Mouse (Mus musculus): Measurements from ENCODE around the gene Spo11. TPM values are rescaled to one million over a fixed set of nuclear protein-coding genes. Genes with fewer than 3 reads are reported as not detected.

Spo11 gene
- polyA plus RNA-seq, 2 experiments: 2.5 to 3.2 TPM

GRCm38 (mm10) chr2:172958579-172958978 lies 18.9 kb upstream of the Spo11 start:
- ATAC-seq (ENCODE audit: low FRiP score, low read depth): peak; percentile 42; the same call in 1 of the 2 replicates
- no peak overlapping the region for H3K4me3 ChIP-seq (replicated peaks; ENCODE audit: low read length)

GRCm38 (mm10) chr2:172959006-172959768 lies 18.3 kb upstream of the Spo11 start:
- 50% methylated on average over 13 of the region's 13 CpGs for WGBS
- H3K36me3 ChIP-seq (ENCODE audit: control insufficient read depth, insufficient read depth, low read length): no peaks in the 10 kb centered on the region
- no peak overlapping the region for H3K4me3 ChIP-seq (replicated peaks; ENCODE audit: low read length)
- H3K4me2 ChIP-seq (replicated peaks; ENCODE audit: low read depth, low read length, severe bottlenecking): no peak overlapping the region
- no peaks in the 10 kb centered on the region for H3K27me3 ChIP-seq (ENCODE audit: control insufficient read depth, insufficient read depth, low read length)
- peaks cover 3% of the 10 kb centered on the region; the same call in 1 of the 2 replicates for H3K9me3 ChIP-seq (ENCODE audit: control insufficient read depth, low read length)
- no peak overlapping the region for H3K9ac ChIP-seq (ENCODE audit: low read depth, low read length, severe bottlenecking)
- peaks cover 3% of the 10 kb centered on the region; the same call in 1 of the 2 replicates for H3K4me1 ChIP-seq (ENCODE audit: control insufficient read depth, insufficient read depth, low read length)
- DNase-seq (ENCODE audit: low spot score) (no peak), ATAC-seq (ENCODE audit: low FRiP score, low read depth) (no peak)
- no peak overlapping the region for H3K27ac ChIP-seq (replicated peaks; ENCODE audit: low read depth, low read length)
- no peak for TF ChIP-seq POLR2A (IDR thresholded peaks at IDR 0.05; ENCODE audit: borderline replicate concordance, extremely low read depth, insufficient read depth, insufficient read length)

More at GRCm38 (mm10) chr2:172958579-172958978, 18.9 kb upstream of the Spo11 start:
- 14% methylated on average over 5 of the region's 5 CpGs for WGBS
- DNase-seq (ENCODE audit: low spot score): no peak
- H3K9ac ChIP-seq (ENCODE audit: low read depth, low read length, severe bottlenecking): no peak overlapping the region
- H3K27ac ChIP-seq (replicated peaks; ENCODE audit: low read depth, low read length): no peak overlapping the region
- no peaks in the 10 kb centered on the region for H3K27me3 ChIP-seq (ENCODE audit: control insufficient read depth, insufficient read depth, low read length)
- TF ChIP-seq POLR2A (IDR thresholded peaks at IDR 0.05; ENCODE audit: borderline replicate concordance, extremely low read depth, insufficient read depth, insufficient read length): no peak
- H3K9me3 ChIP-seq (ENCODE audit: control insufficient read depth, low read length): peaks cover 3% of the 10 kb centered on the region; the same call in 1 of the 2 replicates
- peaks cover 3% of the 10 kb centered on the region; the same call in 1 of the 2 replicates for H3K4me1 ChIP-seq (ENCODE audit: control insufficient read depth, insufficient read depth, low read length)
- no peaks in the 10 kb centered on the region for H3K36me3 ChIP-seq (ENCODE audit: control insufficient read depth, insufficient read depth, low read length)
- no peak overlapping the region for H3K4me2 ChIP-seq (replicated peaks; ENCODE audit: low read depth, low read length, severe bottlenecking)

- no peak for TF ChIP-seq POLR2A (IDR thresholded peaks at IDR 0.05; ENCODE audit: borderline replicate concordance, extremely low read depth, insufficient read depth, insufficient read length)
- Histone ChIP-seq H3K27ac (replicated peaks; ENCODE audit: low read depth, low read length) (no peak overlapping the region), H3K9ac (ENCODE audit: low read depth, low read length, severe bottlenecking) (no peak overlapping the region), H3K4me1 (ENCODE audit: control insufficient read depth, insufficient read depth, low read length) (peaks cover 3% of the 10 kb centered on the region; the same call in 1 of the 2 replicates), H3K9me3 (ENCODE audit: control insufficient read depth, low read length) (peaks cover 3% of the 10 kb centered on the region; the same call in 1 of the 2 replicates), H3K4me3 (replicated peaks; ENCODE audit: low read length) (no peak overlapping the region), H3K36me3 (ENCODE audit: control insufficient read depth, insufficient read depth, low read length) (no peaks in the 10 kb centered on the region), H3K27me3 (ENCODE audit: control insufficient read depth, insufficient read depth, low read length) (no peaks in the 10 kb centered on the region), H3K4me2 (replicated peaks; ENCODE audit: low read depth, low read length, severe bottlenecking) (no peak overlapping the region)
- WGBS: 88% methylated on average over 3 of the region's 3 CpGs
- no peak for DNase-seq (ENCODE audit: low spot score)
- no peak for ATAC-seq (ENCODE audit: low FRiP score, low read depth)
Measured at GRCm38 (mm10) chr2:172960350-172960749, 17.1 kb upstream of the Spo11 start.

- Histone ChIP-seq H3K9ac (ENCODE audit: low read depth, low read length, severe bottlenecking) (no peak overlapping the region), H3K4me2 (replicated peaks; ENCODE audit: low read depth, low read length, severe bottlenecking) (no peak overlapping the region), H3K4me1 (ENCODE audit: control insufficient read depth, insufficient read depth, low read length) (peaks cover 3% of the 10 kb centered on the region; the same call in 1 of the 2 replicates), H3K4me3 (replicated peaks; ENCODE audit: low read length) (no peak overlapping the region), H3K9me3 (ENCODE audit: control insufficient read depth, low read length) (peaks cover 3% of the 10 kb centered on the region; the same call in 1 of the 2 replicates), H3K36me3 (ENCODE audit: control insufficient read depth, insufficient read depth, low read length) (no peaks in the 10 kb centered on the region), H3K27ac (replicated peaks; ENCODE audit: low read depth, low read length) (no peak overlapping the region), H3K27me3 (ENCODE audit: control insufficient read depth, insufficient read depth, low read length) (no peaks in the 10 kb centered on the region)
- TF ChIP-seq POLR2A (IDR thresholded peaks at IDR 0.05; ENCODE audit: borderline replicate concordance, extremely low read depth, insufficient read depth, insufficient read length): no peak
- 80% methylated on average over 6 of the region's 6 CpGs for WGBS
- ATAC-seq (ENCODE audit: low FRiP score, low read depth): no peak
- no peak for DNase-seq (ENCODE audit: low spot score)
Measured at GRCm38 (mm10) chr2:172961211-172961610, 16.3 kb upstream of the Spo11 start.

- Histone ChIP-seq H3K4me2 (replicated peaks; ENCODE audit: low read depth, low read length, severe bottlenecking) (no peak overlapping the region), H3K36me3 (ENCODE audit: control insufficient read depth, insufficient read depth, low read length) (no peaks in the 10 kb centered on the region), H3K27ac (replicated peaks; ENCODE audit: low read depth, low read length) (no peak overlapping the region), H3K4me3 (replicated peaks; ENCODE audit: low read length) (no peak overlapping the region), H3K9ac (ENCODE audit: low read depth, low read length, severe bottlenecking) (no peak overlapping the region), H3K9me3 (ENCODE audit: control insufficient read depth, low read length) (no peaks in the 10 kb centered on the region), H3K27me3 (ENCODE audit: control insufficient read depth, insufficient read depth, low read length) (no peaks in the 10 kb centered on the region), H3K4me1 (ENCODE audit: control insufficient read depth, insufficient read depth, low read length) (no peaks in the 10 kb centered on the region)
- TF ChIP-seq POLR2A (IDR thresholded peaks at IDR 0.05; ENCODE audit: borderline replicate concordance, extremely low read depth, insufficient read depth, insufficient read length): no peak
- ATAC-seq (ENCODE audit: low FRiP score, low read depth) (no peak), DNase-seq (ENCODE audit: low spot score) (no peak)
- WGBS: 48% methylated on average over 11 of the region's 11 CpGs
Measured at GRCm38 (mm10) chr2:172965249-172965648, 12.3 kb upstream of the Spo11 start.

Data from limb, embryonic 14.5 days (tissue).